Mouse (Mus musculus) midbrain, embryonic 16.5 days (tissue): ENCODE results near the gene Zfp354b. TPM values are rescaled to one million over a fixed set of nuclear protein-coding genes. Genes with fewer than 3 reads are reported as not detected.

ENCODE experiments used
- ATAC-seq: fragments of 200-750 bp; cut with Nextera tagmentation; 2 replicates; pipeline ENCODE4 v1.8.0; 2017; ENCODE audit warnings: moderate TSS enrichment
- H3K27ac ChIP-seq: fragments of 300-500 bp; sonication (generic); 2 replicates; pipeline ENCODE4 v1.5.1; 2014; ENCODE audit warnings: mild to moderate bottlenecking, low read length, mixed read lengths
- H3K27me3 ChIP-seq: fragments of 300-500 bp; sonication (generic); 2 replicates; pipeline ENCODE4 v1.6.1; 2014; ENCODE audit warnings: low read depth, low read length, mixed read lengths; ENCODE audit not compliant: control insufficient read depth, insufficient read depth
- H3K36me3 ChIP-seq: fragments of 300-500 bp; sonication (generic); 2 replicates; pipeline ENCODE4 v1.6.1; 2014; ENCODE audit warnings: mild to moderate bottlenecking, low read length, moderate library complexity, mixed read lengths; ENCODE audit not compliant: control insufficient read depth, insufficient read depth
- H3K4me1 ChIP-seq: fragments of 300-500 bp; sonication (generic); 2 replicates; pipeline ENCODE4 v1.6.1; 2014; ENCODE audit warnings: mild to moderate bottlenecking, low read length, mixed read lengths; ENCODE audit not compliant: control insufficient read depth, insufficient read depth
- H3K4me2 ChIP-seq: fragments of 300-500 bp; sonication (generic); 2 replicates; pipeline ENCODE4 v1.6.1; 2014; ENCODE audit warnings: mild to moderate bottlenecking, low read length, mixed read lengths
- H3K4me3 ChIP-seq: fragments of 300-500 bp; sonication (generic); 2 replicates; pipeline ENCODE4 v1.5.1; 2014; ENCODE audit warnings: low read depth, mild to moderate bottlenecking, low read length, moderate library complexity, mixed read lengths
- H3K9ac ChIP-seq: fragments of 300-500 bp; sonication (generic); 2 replicates; pipeline ENCODE4 v1.6.1; 2014; ENCODE audit warnings: low read depth, low read length, mixed read lengths
- H3K9me3 ChIP-seq: fragments of 300-500 bp; sonication (generic); replicated peaks from 2 replicates; pipeline ENCODE4 v1.6.1; 2014; ENCODE audit warnings: mild to moderate bottlenecking, low read length, mixed read lengths; ENCODE audit not compliant: control insufficient read depth, poor library complexity, severe bottlenecking
- WGBS: fragments of 180-500 bp; shearing (Covaris S2); extraction: QIAGEN DNeasy Blood & Tissue Kit; methylation state at CpG from one replicate; pipeline ENCODE4 v1.1.7; 2014; 5-methylcytosine and 5-hydroxymethylcytosine counted together
- polyA plus RNA-seq: library from polyadenylated mRNA; unstranded; fragments of >200 nt; fragmentation: Nextera tagmentation; extraction: Ambion mirVana; gene quantifications from 2 replicates; pipeline ENCODE4 v1.2.1, GENCODE M21; 2015

Zfp354b gene
- 4.9 and 6.1 TPM in 2 replicates for polyA plus RNA-seq

- Histone ChIP-seq H3K4me3 (peak within 1 kb of the TSS; percentile 70), H3K27ac (peak within 1 kb of the TSS; percentile 89), H3K4me1 (peaks cover 5% of the 10 kb centered on the region; the same call in 1 of the 2 replicates), H3K4me2 (peak within 1 kb of the TSS; percentile 61), H3K9ac (peak within 1 kb of the TSS; percentile 92), H3K27me3 (no peaks in the 10 kb centered on the region), H3K9me3 (no peaks in the 10 kb centered on the region), H3K36me3 (no peaks in the 10 kb centered on the region)
- ATAC-seq, result peak; percentile 97
- WGBS, result 0% methylated on average over 18 of the region's 18 CpGs
Observed at GRCm38 (mm10) chr11:50931451-50931866, at the start of gene Zfp354b. Gene Zfp354b (minus strand): TSS chr11:50931633.

DNA sequence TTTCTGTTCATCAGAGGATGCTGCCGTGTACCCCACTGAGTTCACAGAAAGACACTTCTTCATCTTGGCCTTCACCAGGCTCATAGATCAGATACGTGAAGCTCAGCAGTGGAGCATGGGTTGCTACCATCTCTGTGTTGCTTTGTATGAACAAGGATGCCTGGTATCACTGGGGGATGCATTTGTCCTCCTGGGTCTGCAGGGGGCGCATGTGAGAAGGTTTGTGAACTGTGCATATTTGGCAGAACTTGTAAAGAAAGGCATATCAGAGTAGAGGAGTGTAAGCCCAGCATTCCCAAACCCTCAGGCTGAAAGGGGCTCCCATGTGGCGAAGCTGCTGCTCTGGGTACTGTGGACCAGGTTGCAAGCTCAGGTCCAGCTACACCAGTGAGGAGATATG, 45.8 kb upstream of the Zfp354b start:
- no peaks in the 10 kb centered on the region for H3K27me3 ChIP-seq
- no peak overlapping the region for H3K4me3 ChIP-seq
- H3K9me3 ChIP-seq, result no peaks in the 10 kb centered on the region
- no peak overlapping the region for H3K9ac ChIP-seq
- WGBS, result 65% methylated on average over 4 of the region's 4 CpGs
- H3K4me2 ChIP-seq, result no peak overlapping the region
- H3K27ac ChIP-seq, result no peak overlapping the region
- H3K4me1 ChIP-seq, result no peaks in the 10 kb centered on the region
- no peaks in the 10 kb centered on the region for H3K36me3 ChIP-seq
- no peak for ATAC-seq

DNA sequence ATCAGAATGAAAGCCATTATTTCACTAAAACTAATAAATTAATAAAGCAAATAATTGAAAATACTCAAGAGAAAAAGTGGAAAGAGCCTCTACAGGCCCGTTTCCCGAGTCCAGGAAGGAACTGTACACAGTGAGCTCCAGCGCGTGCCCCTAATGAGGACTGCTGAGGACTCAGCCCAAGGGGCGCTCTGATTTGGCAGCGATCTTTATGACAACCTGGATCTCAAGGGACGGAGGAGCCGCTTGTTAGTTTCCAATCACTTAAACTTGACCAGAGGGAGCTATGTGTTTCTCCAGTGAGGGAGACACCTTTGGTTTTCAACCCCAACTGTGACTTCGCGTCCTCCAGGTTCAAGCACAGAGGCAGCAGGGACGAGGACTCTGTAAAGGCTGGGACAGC, 34.8 kb upstream of the Zfp354b start, which contains the start of gene Olfr1378:
Olfr1378 (plus strand) TSS at position 301 of the 400 bp plus-strand sequence.
- WGBS, result 82% methylated on average over 11 of the region's 11 CpGs
- Histone ChIP-seq H3K27me3 (no peaks in the 10 kb centered on the region), H3K9me3 (no peaks in the 10 kb centered on the region), H3K36me3 (no peaks in the 10 kb centered on the region), H3K4me3 (no peak within 1 kb of the TSS), H3K27ac (no peak within 1 kb of the TSS), H3K9ac (no peak within 1 kb of the TSS), H3K4me1 (no peaks in the 10 kb centered on the region), H3K4me2 (no peak within 1 kb of the TSS)
- ATAC-seq, result no peak

- Histone ChIP-seq H3K36me3 (no peaks in the 10 kb centered on the region), H3K4me2 (no peak overlapping the region), H3K27ac (no peak overlapping the region), H3K9me3 (no peaks in the 10 kb centered on the region), H3K4me3 (no peak overlapping the region), H3K4me1 (no peaks in the 10 kb centered on the region), H3K27me3 (no peaks in the 10 kb centered on the region), H3K9ac (no peak overlapping the region)
- 86% methylated on average over 2 of the region's 2 CpGs for WGBS
- ATAC-seq, result no peak
Observed at GRCm38 (mm10) chr11:50964886-50965285, 33.5 kb upstream of the Zfp354b start.

DNA sequence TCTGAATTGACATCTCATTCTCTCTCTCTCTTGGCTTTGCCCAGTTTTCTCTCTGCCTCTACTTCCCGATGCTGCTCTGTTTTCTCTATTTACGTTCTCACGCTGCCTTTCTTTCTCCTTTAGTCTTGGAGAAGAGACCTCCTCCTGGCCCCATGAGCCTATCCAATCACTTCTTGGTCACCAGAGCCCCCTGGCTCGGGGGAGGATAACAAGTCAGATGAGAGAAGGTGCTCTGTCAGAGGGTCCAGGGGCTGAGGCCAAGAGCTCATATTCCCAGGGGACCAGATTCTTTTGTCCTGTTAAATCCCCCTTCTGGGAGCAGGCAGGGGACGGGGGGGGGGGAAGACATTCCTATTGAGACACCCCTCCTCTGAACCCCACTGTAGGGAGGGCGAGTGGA, 22.2 kb upstream of the Zfp354b start, which contains the start of gene Prop1:
Prop1 (minus strand) TSS at position 101 of the 400 bp plus-strand sequence.
- Histone ChIP-seq H3K4me2 (no peak within 1 kb of the TSS), H3K4me1 (no peaks in the 10 kb centered on the region), H3K9ac (no peak within 1 kb of the TSS), H3K9me3 (no peaks in the 10 kb centered on the region), H3K36me3 (no peaks in the 10 kb centered on the region), H3K27me3 (no peaks in the 10 kb centered on the region), H3K27ac (no peak within 1 kb of the TSS), H3K4me3 (no peak within 1 kb of the TSS)
- WGBS, result 66% methylated on average over 6 of the region's 6 CpGs
- ATAC-seq, result no peak

DNA sequence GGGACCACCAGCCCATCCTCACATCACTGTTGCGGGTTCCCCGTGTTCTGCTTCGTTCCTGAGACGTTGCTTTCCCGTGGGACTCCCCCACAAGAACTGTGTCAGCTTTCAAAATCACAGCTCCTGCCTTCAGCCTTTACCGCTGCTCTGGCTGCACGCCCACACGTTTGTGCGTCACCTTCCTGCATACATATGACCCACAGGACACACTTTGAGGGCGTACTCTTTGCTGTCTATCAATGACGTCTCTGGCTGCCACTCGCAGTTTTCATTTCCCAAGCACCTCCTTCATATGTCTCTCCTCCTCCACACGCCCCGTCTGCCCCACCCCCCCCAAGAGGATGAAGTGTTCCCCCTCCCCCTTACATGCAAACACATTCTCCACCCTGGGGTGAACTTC, 20.9 kb upstream of the Zfp354b start:
- no peaks in the 10 kb centered on the region for H3K9me3 ChIP-seq
- 62% methylated on average over 14 of the region's 14 CpGs for WGBS
- no peaks in the 10 kb centered on the region for H3K4me1 ChIP-seq
- no peaks in the 10 kb centered on the region for H3K36me3 ChIP-seq
- H3K9ac ChIP-seq, result no peak overlapping the region
- no peak overlapping the region for H3K4me2 ChIP-seq
- ATAC-seq, result no peak
- H3K27me3 ChIP-seq, result no peaks in the 10 kb centered on the region
- H3K27ac ChIP-seq, result no peak overlapping the region
- H3K4me3 ChIP-seq, result no peak overlapping the region

DNA sequence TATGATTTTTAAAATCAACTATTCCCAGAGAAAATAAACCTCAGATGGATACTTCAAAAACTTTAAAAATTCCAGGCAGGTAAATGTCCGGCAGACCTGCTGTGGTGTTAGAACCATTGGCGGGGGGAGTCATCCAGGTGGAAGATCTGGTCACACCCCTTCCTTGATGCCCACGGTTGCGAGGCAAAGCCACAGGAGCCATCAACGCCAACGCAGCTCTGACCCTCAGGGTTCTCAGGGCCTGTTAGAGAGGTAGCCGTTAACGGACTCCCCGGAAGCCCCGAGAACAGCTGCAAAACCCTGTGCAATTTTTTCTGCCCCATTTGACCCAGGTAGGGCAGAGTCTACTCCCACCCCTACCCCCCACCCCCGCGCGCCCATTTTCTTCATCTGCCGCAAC, 12.1 kb upstream of the Zfp354b start, which contains the start of gene 4933414I15Rik:
4933414I15Rik (minus strand) TSS at position 260 of the 400 bp plus-strand sequence.
- no peak within 1 kb of the TSS for H3K27ac ChIP-seq
- ATAC-seq, result no peak
- no peak within 1 kb of the TSS for H3K4me2 ChIP-seq
- H3K9ac ChIP-seq, result no peak within 1 kb of the TSS
- no peaks in the 10 kb centered on the region for H3K27me3 ChIP-seq
- WGBS, result 79% methylated on average over 14 of the region's 14 CpGs
- no peak within 1 kb of the TSS for H3K4me3 ChIP-seq
- H3K36me3 ChIP-seq, result no peaks in the 10 kb centered on the region
- H3K4me1 ChIP-seq, result no peaks in the 10 kb centered on the region
- H3K9me3 ChIP-seq, result no peaks in the 10 kb centered on the region

DNA sequence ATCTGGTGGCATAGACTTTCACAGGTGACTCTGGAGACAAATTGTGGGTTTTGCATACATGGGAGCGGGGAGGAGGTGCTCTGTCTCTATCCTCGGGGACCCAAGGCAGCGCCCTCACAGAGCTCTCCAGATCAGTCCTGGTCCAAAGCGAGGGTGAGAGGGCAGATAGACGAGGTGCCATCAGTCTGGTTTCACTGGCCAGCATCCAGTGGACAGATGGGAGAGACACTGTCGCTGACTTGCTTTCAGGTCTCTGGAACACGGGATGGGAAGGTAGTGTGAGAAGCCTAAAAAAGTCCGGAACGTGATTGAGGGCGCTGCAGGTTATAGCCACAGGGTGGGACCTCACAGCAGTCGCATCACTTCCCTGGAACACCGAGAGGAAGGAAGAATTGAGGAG, 11.0 kb upstream of the Zfp354b start:
- WGBS, result 76% methylated on average over 12 of the region's 12 CpGs
- Histone ChIP-seq H3K9ac (no peak overlapping the region), H3K4me3 (no peak overlapping the region), H3K9me3 (no peaks in the 10 kb centered on the region), H3K27me3 (no peaks in the 10 kb centered on the region), H3K4me2 (no peak overlapping the region), H3K27ac (no peak overlapping the region), H3K4me1 (no peaks in the 10 kb centered on the region), H3K36me3 (no peaks in the 10 kb centered on the region)
- ATAC-seq, result no peak

- Histone ChIP-seq H3K4me1 (no peaks in the 10 kb centered on the region), H3K27me3 (no peaks in the 10 kb centered on the region), H3K27ac (no peak overlapping the region), H3K4me3 (no peak overlapping the region), H3K9me3 (no peaks in the 10 kb centered on the region), H3K4me2 (no peak overlapping the region), H3K9ac (no peak overlapping the region), H3K36me3 (no peaks in the 10 kb centered on the region)
- WGBS, result 39% methylated on average over 14 of the region's 14 CpGs
- peak; percentile 73 for ATAC-seq
Observed at GRCm38 (mm10) chr11:50939621-50940366, 8.4 kb upstream of the Zfp354b start.
